Mouse (Mus musculus) olfactory bulb, adult 2 months (tissue): ENCODE measurements at regions not wholly inside any gene's neighbourhood (a gene's known extent, or its start where the extent isn't known, plus 50 kb on each side); places are given as distances from the start of the nearest gene placed in this dataset.

Experiments
- CTCF ChIP-seq: fragments of 200-500 bp; IDR thresholded peaks from 2 replicates; pipeline ENCODE4 v1.5.1; 2012; ENCODE audit warnings: low read depth, mild to moderate bottlenecking, low read length, moderate library complexity; ENCODE audit not compliant: insufficient read depth
- POLR2A ChIP-seq: fragments of 200-500 bp; IDR thresholded peaks from 2 replicates; pipeline ENCODE4 v1.6.1; 2012; ENCODE audit warnings: mild to moderate bottlenecking, low read depth, low read length, moderate library complexity; ENCODE audit not compliant: insufficient read depth

DNA sequence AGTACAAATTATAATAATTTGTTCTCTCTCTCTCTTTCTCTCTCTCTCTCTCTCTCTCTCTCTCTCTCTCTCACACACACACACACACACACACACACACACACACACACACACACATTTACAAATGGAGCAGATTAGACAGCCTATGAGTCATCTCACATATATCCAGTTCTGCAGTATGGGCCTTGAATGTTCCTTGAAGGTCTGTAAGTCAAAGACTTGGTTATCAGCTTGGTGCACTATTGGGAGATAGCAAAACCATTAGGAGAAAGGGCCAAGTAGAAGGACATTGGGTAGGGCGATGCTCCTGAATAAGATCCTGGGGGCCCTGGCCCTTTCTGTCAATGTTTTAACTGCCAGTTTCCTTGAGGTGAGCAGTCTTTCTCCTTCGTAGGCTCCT is 145.1 kb upstream of the Trib2 start:
- TF ChIP-seq CTCF (no peak), POLR2A (no peak)
